Mouse (Mus musculus): Measurements from ENCODE around the gene Snapc3. TPM values are rescaled to one million over a fixed set of nuclear protein-coding genes. Genes with fewer than 3 reads are reported as not detected.

The Snapc3 gene
- polyA plus RNA-seq, 1 experiment from 2014 or later = 93.4 TPM

GRCm38 (mm10) chr4:83425119-83425518 lies 7.6 kb downstream of the Snapc3 start:
- Histone ChIP-seq H3K27me3 (no peaks in the 10 kb centered on the region), H3K4me3 (no peak overlapping the region), H3K9ac (no peak overlapping the region), H3K9me3 (replicated peaks) (no peaks in the 10 kb centered on the region), H3K27ac (no peak overlapping the region), H3K4me2 (no peak overlapping the region), H3K36me3 (ENCODE audit: poor library complexity, severe bottlenecking) (peaks cover 76% of the 10 kb centered on the region), H3K4me1 (0 out of 2 replicates have a peak, but pooled peaks cover 5% of the 10 kb centered on the region)
- no peak for ATAC-seq
- WGBS = 96% methylated on average over 4 of the region's 4 CpGs

- Histone ChIP-seq H3K36me3 (ENCODE audit: poor library complexity, severe bottlenecking) (peaks cover 82% of the 10 kb centered on the region), H3K9me3 (replicated peaks) (no peaks in the 10 kb centered on the region)
- no peak for ATAC-seq
These were observed 9.6 kb downstream of the Snapc3 start for GRCm38 (mm10) chr4:83427141-83427540.

GRCm38 (mm10) chr4:83427696-83428095 lies 10.2 kb downstream of the Snapc3 start:
- no peak overlapping the region for H3K9ac ChIP-seq
- 96% methylated on average over 8 of the region's 8 CpGs for WGBS
- ATAC-seq = no peak
- H3K36me3 ChIP-seq (ENCODE audit: poor library complexity, severe bottlenecking) = peaks cover 81% of the 10 kb centered on the region
- no peak overlapping the region for H3K4me3 ChIP-seq
- H3K4me2 ChIP-seq = no peak overlapping the region
- no peaks in the 10 kb centered on the region for H3K4me1 ChIP-seq
- H3K27me3 ChIP-seq = no peaks in the 10 kb centered on the region
- no peak overlapping the region for H3K27ac ChIP-seq
- no peaks in the 10 kb centered on the region for H3K9me3 ChIP-seq (replicated peaks)

More at GRCm38 (mm10) chr4:83427141-83427540, 9.6 kb downstream of the Snapc3 start:
- WGBS = 98% methylated on average over 7 of the region's 7 CpGs
- Histone ChIP-seq H3K4me2 (no peak overlapping the region), H3K4me3 (no peak overlapping the region), H3K27ac (no peak overlapping the region), H3K9ac (no peak overlapping the region), H3K27me3 (no peaks in the 10 kb centered on the region), H3K4me1 (no peaks in the 10 kb centered on the region)

- Histone ChIP-seq H3K9me3 (replicated peaks) (no peaks in the 10 kb centered on the region), H3K36me3 (ENCODE audit: poor library complexity, severe bottlenecking) (peaks cover 81% of the 10 kb centered on the region), H3K27me3 (no peaks in the 10 kb centered on the region), H3K27ac (no peak overlapping the region), H3K4me3 (no peak overlapping the region), H3K9ac (no peak overlapping the region), H3K4me1 (no peaks in the 10 kb centered on the region), H3K4me2 (no peak overlapping the region)
- ATAC-seq = no peak
- 91% methylated on average over 4 of the region's 4 CpGs for WGBS
These were observed 11.3 kb downstream of the Snapc3 start for GRCm38 (mm10) chr4:83428845-83429244.

GRCm38 (mm10) chr4:83431950-83432349 lies 14.4 kb downstream of the Snapc3 start:
- Histone ChIP-seq H3K4me2 (no peak overlapping the region), H3K9ac (no peak overlapping the region), H3K9me3 (replicated peaks) (no peaks in the 10 kb centered on the region), H3K4me1 (no peaks in the 10 kb centered on the region), H3K27me3 (no peaks in the 10 kb centered on the region), H3K27ac (no peak overlapping the region), H3K4me3 (no peak overlapping the region), H3K36me3 (ENCODE audit: poor library complexity, severe bottlenecking) (peaks cover 82% of the 10 kb centered on the region)
- 92% methylated on average over 7 of the region's 7 CpGs for WGBS
- ATAC-seq = no peak

GRCm38 (mm10) chr4:83432901-83433300 lies 15.4 kb downstream of the Snapc3 start:
- Histone ChIP-seq H3K4me2 (no peak overlapping the region), H3K36me3 (ENCODE audit: poor library complexity, severe bottlenecking) (peaks cover 79% of the 10 kb centered on the region), H3K9ac (no peak overlapping the region), H3K27ac (no peak overlapping the region), H3K4me3 (no peak overlapping the region), H3K9me3 (replicated peaks) (no peaks in the 10 kb centered on the region), H3K4me1 (no peaks in the 10 kb centered on the region), H3K27me3 (no peaks in the 10 kb centered on the region)
- no peak for ATAC-seq
- WGBS = 96% methylated on average over 6 of the region's 6 CpGs

GRCm38 (mm10) chr4:83436375-83436774 lies 18.9 kb downstream of the Snapc3 start:
- H3K27ac ChIP-seq = no peak overlapping the region
- no peaks in the 10 kb centered on the region for H3K4me1 ChIP-seq
- WGBS = 98% methylated on average over 8 of the region's 8 CpGs
- ATAC-seq = no peak
- no peak overlapping the region for H3K4me3 ChIP-seq
- H3K9me3 ChIP-seq (replicated peaks) = no peaks in the 10 kb centered on the region
- H3K27me3 ChIP-seq = no peaks in the 10 kb centered on the region
- no peak overlapping the region for H3K9ac ChIP-seq
- H3K4me2 ChIP-seq = no peak overlapping the region
- peaks cover 89% of the 10 kb centered on the region for H3K36me3 ChIP-seq (ENCODE audit: poor library complexity, severe bottlenecking)

- no peak overlapping the region for H3K9ac ChIP-seq
- H3K4me2 ChIP-seq = no peak overlapping the region
- no peaks in the 10 kb centered on the region for H3K9me3 ChIP-seq (replicated peaks)
- ATAC-seq = no peak
- H3K27me3 ChIP-seq = no peaks in the 10 kb centered on the region
- H3K4me1 ChIP-seq = no peaks in the 10 kb centered on the region
- peaks cover 87% of the 10 kb centered on the region for H3K36me3 ChIP-seq (ENCODE audit: poor library complexity, severe bottlenecking)
- no peak overlapping the region for H3K27ac ChIP-seq
- H3K4me3 ChIP-seq = no peak overlapping the region
These were observed 20.6 kb downstream of the Snapc3 start for GRCm38 (mm10) chr4:83438116-83438515.

GRCm38 (mm10) chr4:83439045-83439444 lies 21.5 kb downstream of the Snapc3 start:
- Histone ChIP-seq H3K4me2 (no peak overlapping the region), H3K27me3 (no peaks in the 10 kb centered on the region), H3K9ac (no peak overlapping the region), H3K27ac (no peak overlapping the region), H3K4me1 (no peaks in the 10 kb centered on the region), H3K36me3 (ENCODE audit: poor library complexity, severe bottlenecking) (peaks cover 78% of the 10 kb centered on the region), H3K9me3 (replicated peaks) (no peaks in the 10 kb centered on the region), H3K4me3 (no peak overlapping the region)
- ATAC-seq = no peak
- WGBS = 64% methylated on average over 5 of the region's 5 CpGs

- Histone ChIP-seq H3K27me3 (no peaks in the 10 kb centered on the region), H3K4me3 (no peak overlapping the region), H3K9ac (no peak overlapping the region), H3K36me3 (ENCODE audit: poor library complexity, severe bottlenecking) (peaks cover 58% of the 10 kb centered on the region), H3K4me1 (no peaks in the 10 kb centered on the region), H3K27ac (no peak overlapping the region), H3K9me3 (replicated peaks) (no peaks in the 10 kb centered on the region), H3K4me2 (no peak overlapping the region)
- no peak for ATAC-seq
- 90% methylated on average over 4 of the region's 4 CpGs for WGBS
These were observed 23.5 kb downstream of the Snapc3 start for GRCm38 (mm10) chr4:83441050-83441449.

GRCm38 (mm10) chr4:83450785-83451184 lies 33.3 kb downstream of the Snapc3 start:
- WGBS = 90% methylated on average over 4 of the region's 4 CpGs
- no peak overlapping the region for H3K4me2 ChIP-seq
- H3K9me3 ChIP-seq (replicated peaks) = no peaks in the 10 kb centered on the region
- H3K4me1 ChIP-seq = no peaks in the 10 kb centered on the region
- H3K27ac ChIP-seq = no peak overlapping the region
- H3K36me3 ChIP-seq (ENCODE audit: poor library complexity, severe bottlenecking) = peaks cover 63% of the 10 kb centered on the region
- H3K9ac ChIP-seq = no peak overlapping the region
- no peak overlapping the region for H3K4me3 ChIP-seq
- no peaks in the 10 kb centered on the region for H3K27me3 ChIP-seq
- no peak for ATAC-seq

- H3K4me2 ChIP-seq = no peak overlapping the region
- ATAC-seq = no peak
- WGBS = 90% methylated on average over 5 of the region's 5 CpGs
- H3K9me3 ChIP-seq (replicated peaks) = no peaks in the 10 kb centered on the region
- H3K36me3 ChIP-seq (ENCODE audit: poor library complexity, severe bottlenecking) = peaks cover 77% of the 10 kb centered on the region
- H3K4me1 ChIP-seq = no peaks in the 10 kb centered on the region
- H3K4me3 ChIP-seq = no peak overlapping the region
- no peak overlapping the region for H3K27ac ChIP-seq
- no peaks in the 10 kb centered on the region for H3K27me3 ChIP-seq
- no peak overlapping the region for H3K9ac ChIP-seq
These were observed 42.6 kb downstream of the Snapc3 start for GRCm38 (mm10) chr4:83460106-83460505.

GRCm38 (mm10) chr4:83464827-83465226 lies 47.3 kb downstream of the Snapc3 start:
- Histone ChIP-seq H3K4me1 (0 out of 2 replicates have a peak, but pooled peaks cover 3% of the 10 kb centered on the region), H3K27ac (no peak overlapping the region), H3K36me3 (ENCODE audit: poor library complexity, severe bottlenecking) (peaks cover 75% of the 10 kb centered on the region), H3K9me3 (replicated peaks) (no peaks in the 10 kb centered on the region), H3K27me3 (no peaks in the 10 kb centered on the region), H3K4me2 (no peak overlapping the region), H3K9ac (no peak overlapping the region), H3K4me3 (no peak overlapping the region)
- WGBS = 94% methylated on average over 7 of the region's 7 CpGs
- ATAC-seq = no peak

All from forebrain, embryonic 13.5 days (tissue).